Mouse (Mus musculus): ENCODE data around the gene Fndc3b.

The Fndc3b gene

GRCm38 (mm10) chr3:27432981-27433380 lies 278.1 kb downstream of the Fndc3b start:
- peaks cover 8% of the 10 kb centered on the region for H3K36me3 ChIP-seq (ENCODE audit: insufficient read depth, low read length)
- no peaks in the 10 kb centered on the region for H3K27me3 ChIP-seq (ENCODE audit: insufficient read depth, low read length)
- no peaks in the 10 kb centered on the region for H3K9me3 ChIP-seq (ENCODE audit: low read length)
- TF ChIP-seq POU5F1 (IDR thresholded peaks at IDR 0.05; ENCODE audit: borderline replicate concordance, low read length) (no peak), CTCF (conservative IDR thresholded peaks at IDR 0.05; ENCODE audit: low read length) (no peak), NANOG (IDR thresholded peaks at IDR 0.05; ENCODE audit: borderline replicate concordance, low read length) (no peak)
- H3K4me3 ChIP-seq (replicated peaks; ENCODE audit: low read length), result no peak overlapping the region
- H3K4me1 ChIP-seq (replicated peaks; ENCODE audit: low read depth, low read length), result peaks cover 30% of the 10 kb centered on the region

- H3K36me3 ChIP-seq (ENCODE audit: insufficient read depth, low read length), result peaks cover 8% of the 10 kb centered on the region
- H3K4me3 ChIP-seq (replicated peaks; ENCODE audit: low read length), result peak overlapping the region; percentile 39; the same call in 1 of the 2 replicates
- no peaks in the 10 kb centered on the region for H3K9me3 ChIP-seq (ENCODE audit: low read length)
- no peaks in the 10 kb centered on the region for H3K27me3 ChIP-seq (ENCODE audit: insufficient read depth, low read length)
- TF ChIP-seq CTCF (conservative IDR thresholded peaks at IDR 0.05; ENCODE audit: low read length) (no peak), NANOG (IDR thresholded peaks at IDR 0.05; ENCODE audit: borderline replicate concordance, low read length) (no peak), POU5F1 (IDR thresholded peaks at IDR 0.05; ENCODE audit: borderline replicate concordance, low read length) (no peak)
- peaks cover 30% of the 10 kb centered on the region for H3K4me1 ChIP-seq (replicated peaks; ENCODE audit: low read depth, low read length)
Measured at GRCm38 (mm10) chr3:27430621-27431263, 280.4 kb downstream of the Fndc3b start.

- H3K27me3 ChIP-seq (ENCODE audit: insufficient read depth, low read length), result no peaks in the 10 kb centered on the region
- no peaks in the 10 kb centered on the region for H3K9me3 ChIP-seq (ENCODE audit: low read length)
- peaks cover 20% of the 10 kb centered on the region for H3K36me3 ChIP-seq (ENCODE audit: insufficient read depth, low read length)
- no peak overlapping the region for H3K4me3 ChIP-seq (replicated peaks; ENCODE audit: low read length)
- TF ChIP-seq CTCF (conservative IDR thresholded peaks at IDR 0.05; ENCODE audit: low read length) (no peak), NANOG (IDR thresholded peaks at IDR 0.05; ENCODE audit: borderline replicate concordance, low read length) (no peak), POU5F1 (IDR thresholded peaks at IDR 0.05; ENCODE audit: borderline replicate concordance, low read length) (no peak)
- H3K4me1 ChIP-seq (replicated peaks; ENCODE audit: low read depth, low read length), result peaks cover 18% of the 10 kb centered on the region
Measured at GRCm38 (mm10) chr3:27427406-27427805, 283.7 kb downstream of the Fndc3b start.

GRCm38 (mm10) chr3:27424049-27424667 lies 286.9 kb downstream of the Fndc3b start:
- H3K4me1 ChIP-seq (replicated peaks; ENCODE audit: low read depth, low read length), result peaks cover 9% of the 10 kb centered on the region
- no peaks in the 10 kb centered on the region for H3K9me3 ChIP-seq (ENCODE audit: low read length)
- peaks cover 21% of the 10 kb centered on the region for H3K36me3 ChIP-seq (ENCODE audit: insufficient read depth, low read length)
- no peaks in the 10 kb centered on the region for H3K27me3 ChIP-seq (ENCODE audit: insufficient read depth, low read length)
- no peak overlapping the region for H3K4me3 ChIP-seq (replicated peaks; ENCODE audit: low read length)
- TF ChIP-seq CTCF (conservative IDR thresholded peaks at IDR 0.05; ENCODE audit: low read length) (no peak), NANOG (IDR thresholded peaks at IDR 0.05; ENCODE audit: borderline replicate concordance, low read length) (no peak), POU5F1 (IDR thresholded peaks at IDR 0.05; ENCODE audit: borderline replicate concordance, low read length) (no peak)

- no peaks in the 10 kb centered on the region for H3K27me3 ChIP-seq (ENCODE audit: insufficient read depth, low read length)
- H3K9me3 ChIP-seq (ENCODE audit: low read length), result no peaks in the 10 kb centered on the region
- H3K4me3 ChIP-seq (replicated peaks; ENCODE audit: low read length), result no peak overlapping the region
- peaks cover 16% of the 10 kb centered on the region for H3K36me3 ChIP-seq (ENCODE audit: insufficient read depth, low read length)
- H3K4me1 ChIP-seq (replicated peaks; ENCODE audit: low read depth, low read length), result peaks cover 9% of the 10 kb centered on the region
- TF ChIP-seq POU5F1 (IDR thresholded peaks at IDR 0.05; ENCODE audit: borderline replicate concordance, low read length) (no peak), NANOG (IDR thresholded peaks at IDR 0.05; ENCODE audit: borderline replicate concordance, low read length) (no peak), CTCF (conservative IDR thresholded peaks at IDR 0.05; ENCODE audit: low read length) (no peak)
Measured at GRCm38 (mm10) chr3:27422521-27422920, 288.6 kb downstream of the Fndc3b start.

GRCm38 (mm10) chr3:27421980-27422379 lies 289.1 kb downstream of the Fndc3b start:
- H3K9me3 ChIP-seq (ENCODE audit: low read length), result no peaks in the 10 kb centered on the region
- TF ChIP-seq POU5F1 (IDR thresholded peaks at IDR 0.05; ENCODE audit: borderline replicate concordance, low read length), result no peak
- no peak for TF ChIP-seq NANOG (IDR thresholded peaks at IDR 0.05; ENCODE audit: borderline replicate concordance, low read length)
- TF ChIP-seq CTCF (conservative IDR thresholded peaks at IDR 0.05; ENCODE audit: low read length), result no peak

GRCm38 (mm10) chr3:27418602-27419001 lies 292.5 kb downstream of the Fndc3b start:
- no peak for TF ChIP-seq NANOG (IDR thresholded peaks at IDR 0.05; ENCODE audit: borderline replicate concordance, low read length)
- TF ChIP-seq CTCF (conservative IDR thresholded peaks at IDR 0.05; ENCODE audit: low read length), result no peak
- no peak for TF ChIP-seq POU5F1 (IDR thresholded peaks at IDR 0.05; ENCODE audit: borderline replicate concordance, low read length)
- peaks cover 4% of the 10 kb centered on the region; the same call in 1 of the 2 replicates for H3K36me3 ChIP-seq (ENCODE audit: insufficient read depth, low read length)
- no peaks in the 10 kb centered on the region for H3K9me3 ChIP-seq (ENCODE audit: low read length)
- peaks cover 15% of the 10 kb centered on the region for H3K4me1 ChIP-seq (replicated peaks; ENCODE audit: low read depth, low read length)
- no peaks in the 10 kb centered on the region for H3K27me3 ChIP-seq (ENCODE audit: insufficient read depth, low read length)
- no peak overlapping the region for H3K4me3 ChIP-seq (replicated peaks; ENCODE audit: low read length)

More at GRCm38 (mm10) chr3:27421980-27422379, 289.1 kb downstream of the Fndc3b start:
- Histone ChIP-seq H3K4me1 (replicated peaks; ENCODE audit: low read depth, low read length) (peaks cover 9% of the 10 kb centered on the region), H3K4me3 (replicated peaks; ENCODE audit: low read length) (no peak overlapping the region), H3K27me3 (ENCODE audit: insufficient read depth, low read length) (no peaks in the 10 kb centered on the region), H3K36me3 (ENCODE audit: insufficient read depth, low read length) (peaks cover 16% of the 10 kb centered on the region)

- Histone ChIP-seq H3K4me1 (replicated peaks; ENCODE audit: low read depth, low read length) (peaks cover 17% of the 10 kb centered on the region), H3K27me3 (ENCODE audit: insufficient read depth, low read length) (no peaks in the 10 kb centered on the region), H3K9me3 (ENCODE audit: low read length) (no peaks in the 10 kb centered on the region), H3K36me3 (ENCODE audit: insufficient read depth, low read length) (no peaks in the 10 kb centered on the region), H3K4me3 (replicated peaks; ENCODE audit: low read length) (no peak overlapping the region)
- TF ChIP-seq POU5F1 (IDR thresholded peaks at IDR 0.05; ENCODE audit: borderline replicate concordance, low read length) (no peak), CTCF (conservative IDR thresholded peaks at IDR 0.05; ENCODE audit: low read length) (no peak), NANOG (IDR thresholded peaks at IDR 0.05; ENCODE audit: borderline replicate concordance, low read length) (no peak)
Measured at GRCm38 (mm10) chr3:27416786-27417185, 294.3 kb downstream of the Fndc3b start.

Measured in E14TG2a.4 (cell line).